12 mouse cellular contexts compared by ENCODE assay signal in genomic region chr7:116238320-116238719, GRCm38 (mm10).
DNase-seq lines count a peak whose midpoint lies in the region; ATAC-seq lines count a peak whose summit lies in the region.
"Had no signal": no experiment of that assay in that cellular context is flagged by ENCODE, and none has a peak within 500 bp of the region (broad histone marks: within the 10 kb centered on the region; RNA-seq: fewer than 3 reads in every experiment).

No protein-coding gene starts in this region.

- H3K4me1 ChIP-seq in heart, embryonic 12.5 days (replicated peaks) = peaks cover 73% of the 10 kb centered on the region
- peaks cover 26% of the 10 kb centered on the region for H3K4me1 ChIP-seq in limb, embryonic 13.5 days
- H3K4me1 ChIP-seq in limb, embryonic 10.5 days = peaks cover 25% of the 10 kb centered on the region

- no peaks in the 10 kb centered on the region for H3K36me3 ChIP-seq in heart, embryonic 12.5 days
- no peaks in the 10 kb centered on the region for H3K36me3 ChIP-seq in limb, embryonic 13.5 days
- H3K36me3 ChIP-seq in limb, embryonic 10.5 days = no peaks in the 10 kb centered on the region
- H3K36me3 ChIP-seq: embryonic facial prominence, embryonic 13.5 days; liver, embryonic 15.5 days had no signal

- 67% methylated on average over 4 of the region's 4 CpGs for WGBS in heart, embryonic 12.5 days
- WGBS in limb, embryonic 13.5 days = 78% methylated on average over 4 of the region's 4 CpGs
- 83% methylated on average over 4 of the region's 4 CpGs for WGBS in limb, embryonic 10.5 days

- H3K4me3 ChIP-seq in heart, embryonic 12.5 days = no peak overlapping the region
- no peak overlapping the region for H3K4me3 ChIP-seq in limb, embryonic 13.5 days
- H3K4me3 ChIP-seq in limb, embryonic 10.5 days = no peak overlapping the region

- H3K27ac ChIP-seq in heart, embryonic 12.5 days (ENCODE audit: poor library complexity, severe bottlenecking) = peak overlapping the region; percentile 93
- H3K27ac ChIP-seq in limb, embryonic 13.5 days = no peak overlapping the region
- no peak overlapping the region for H3K27ac ChIP-seq in limb, embryonic 10.5 days
- H3K27ac ChIP-seq: embryonic facial prominence, embryonic 13.5 days; liver, embryonic 15.5 days had no signal

- no peaks in the 10 kb centered on the region for H3K9me3 ChIP-seq in heart, embryonic 12.5 days (replicated peaks)
- H3K9me3 ChIP-seq in limb, embryonic 13.5 days = no peaks in the 10 kb centered on the region
- no peaks in the 10 kb centered on the region for H3K9me3 ChIP-seq in limb, embryonic 10.5 days (replicated peaks)
- H3K9me3 ChIP-seq: embryonic facial prominence, embryonic 13.5 days; liver, embryonic 15.5 days had no signal

- no peak for DNase-seq in heart, adult 8-10 months (ENCODE audit: low spot score)
- DNase-seq in limb, embryonic 10.5 days (ENCODE audit: low spot score) = no peak
- peak; percentile 52 to 55 for DNase-seq in thymus, postnatal 10 days (ENCODE audit: low spot score in 2 of 2)
- DNase-seq in frontal cortex, postnatal 10 days (ENCODE audit: low spot score in 2 of 2) = no peak
- DNase-seq: cerebellum, adult 8-10 months had no signal

- H3K9ac ChIP-seq in heart, embryonic 12.5 days = no peak overlapping the region
- no peak overlapping the region for H3K9ac ChIP-seq in limb, embryonic 13.5 days
- H3K9ac ChIP-seq: liver, embryonic 15.5 days had no signal

- no peak for ATAC-seq in heart, embryonic 12.5 days (ENCODE audit: insufficient number of reproducible peaks, low FRiP score)
- no peak for ATAC-seq in limb, embryonic 13.5 days (ENCODE audit: low FRiP score, low read depth)
- peak; percentile 47 for ATAC-seq in granulocyte monocyte progenitor cell, adult 5-6 weeks (replicated peaks; ENCODE audit: poor library complexity, severe bottlenecking)
- ATAC-seq in erythroid progenitor cell, adult 5-6 weeks (replicated peaks; ENCODE audit: low FRiP score, poor library complexity, severe bottlenecking) = no peak

- H3K4me2 ChIP-seq in heart, embryonic 12.5 days = peak overlapping the region; percentile 86; the same call in 1 of the 2 replicates
- peak overlapping the region; percentile 99; the same call in 1 of the 2 replicates for H3K4me2 ChIP-seq in limb, embryonic 13.5 days (replicated peaks)

- H3K27me3 ChIP-seq in heart, embryonic 12.5 days (replicated peaks) = peaks cover 21% of the 10 kb centered on the region; the same call in 1 of the 2 replicates
- H3K27me3 ChIP-seq in limb, embryonic 13.5 days = peaks cover 40% of the 10 kb centered on the region
- peaks cover 63% of the 10 kb centered on the region for H3K27me3 ChIP-seq in limb, embryonic 10.5 days (ENCODE audit: low read depth, poor library complexity, severe bottlenecking)
- H3K27me3 ChIP-seq: Patski had no signal

Comparison
In these comparisons a context has a peak if more than half of its experiments do, and no peak if none do; other contexts are left out.
1. DNase-seq: peak in thymus, postnatal 10 days (2 of 2); none in heart, adult 8-10 months (single experiment), limb, embryonic 10.5 days (single experiment) and frontal cortex, postnatal 10 days (0 of 2).